Mouse (Mus musculus) ES-E14 (cell line): Measurements from ENCODE around the gene Fkbp14. TPM values are rescaled to one million over a fixed set of nuclear protein-coding genes. Genes with fewer than 3 reads are reported as not detected.

Experiments
- DNase-seq: peaks from one replicate; pipeline ENCODE4 v3.0.0-alpha.2; 2013; ENCODE audit warnings: low read depth, low spot score
- H3K27ac ChIP-seq: 2 replicates; pipeline ENCODE4 v1.5.1; 2012; ENCODE audit warnings: low read depth, mild to moderate bottlenecking, low read length, moderate library complexity, mixed read lengths; ENCODE audit not compliant: poor library complexity, insufficient read depth, severe bottlenecking
- H3K36me3 ChIP-seq: 2 replicates; pipeline ENCODE4 v1.6.1; 2012; ENCODE audit warnings: mild to moderate bottlenecking, low read length, moderate library complexity, mixed read lengths; ENCODE audit not compliant: control insufficient read depth, poor library complexity, insufficient read depth, severe bottlenecking
- H3K4me1 ChIP-seq, 2 experiments: fragments of 150-350 bp in 1 of 2; sonication (generic) in 1 of 2; 2 replicates each; pipeline ENCODE4 v1.6.1; 2012; ENCODE audit warnings: low read length in 2 of 2, mild to moderate bottlenecking in 1 of 2, mixed read lengths in 1 of 2; ENCODE audit not compliant: control insufficient read depth in 2 of 2, insufficient read depth in 2 of 2, poor library complexity in 1 of 2
- H3K4me3 ChIP-seq, 2 experiments: fragments of 150-350 bp in 1 of 2; sonication (generic) in 1 of 2; 2 replicates each; pipeline ENCODE4 v1.5.1; 2012; ENCODE audit warnings: low read length in 2 of 2, low read depth in 1 of 2, mild to moderate bottlenecking in 1 of 2, mixed read lengths in 1 of 2; ENCODE audit not compliant: insufficient read depth in 1 of 2, poor library complexity in 1 of 2, severe bottlenecking in 1 of 2
- H3K9ac ChIP-seq: 2 replicates; pipeline ENCODE4 v1.6.1; 2012; ENCODE audit warnings: low read depth, mild to moderate bottlenecking, low read length, mixed read lengths; ENCODE audit not compliant: poor library complexity, insufficient read depth, severe bottlenecking
- H3K9me3 ChIP-seq: fragments of 150-350 bp; sonication (generic); 2 replicates; pipeline ENCODE4 v1.6.1; 2012; ENCODE audit warnings: low read depth, mild to moderate bottlenecking, low read length; ENCODE audit not compliant: control insufficient read depth, insufficient read depth
- CHD2 ChIP-seq: IDR thresholded peaks from 2 replicates; pipeline ENCODE4 v1.6.1; 2014; ENCODE audit warnings: mild to moderate bottlenecking, low read depth, low read length, inconsistent platforms
- HCFC1 ChIP-seq: IDR thresholded peaks from 2 replicates; pipeline ENCODE4 v1.6.1; 2012; ENCODE audit warnings: low read length, inconsistent platforms, borderline replicate concordance; ENCODE audit not compliant: insufficient read depth
- MAFK ChIP-seq: IDR thresholded peaks from 2 replicates; pipeline ENCODE4 v1.6.1; 2014; ENCODE audit warnings: mild to moderate bottlenecking, low read depth, low read length, inconsistent platforms; ENCODE audit not compliant: insufficient read depth
- ZC3H11A ChIP-seq: IDR thresholded peaks from 2 replicates; pipeline ENCODE4 v1.6.1; 2012; ENCODE audit warnings: low read depth, mild to moderate bottlenecking, inconsistent platforms, low read length, borderline replicate concordance
- ZNF384 ChIP-seq: IDR thresholded peaks from 2 replicates; pipeline ENCODE4 v1.6.1; 2012; ENCODE audit warnings: low read depth, low read length, inconsistent platforms
- in situ Hi-C, 2 experiments: fragments of 600-800 bp; cut with MboI; formaldehyde crosslinking; loops; one replicate each; pipeline ENCODE4 v1.15.1; 2025; ENCODE audit warnings: low sequenced_read_pairs in 2 of 2, inconsistent platforms in 1 of 2; ENCODE audit not compliant: unreplicated experiment in 2 of 2
- total RNA-seq: library from RNA; depleted of rRNA; stranded (reverse); fragments of 300-350 nt; gene quantifications from 2 replicates; pipeline ENCODE4 v1.2.3, GENCODE M21; 2012

Fkbp14 gene
- total RNA-seq, 1 experiment: 7.6 TPM

- Histone ChIP-seq H3K27ac (no peak overlapping the region), H3K4me1 (peaks cover 0 to 7% of the 10 kb centered on the region in 2 experiments; a peak in 2 of 4 replicates), H3K9me3 (no peaks in the 10 kb centered on the region), H3K4me3 (peak overlapping the region; percentile 57 to 90), H3K9ac (peak overlapping the region; percentile 56), H3K36me3 (no peaks in the 10 kb centered on the region)
- peak; percentile 70 for DNase-seq
- TF ChIP-seq HCFC1 (no peak), CHD2 (peak; percentile 93)
- in situ Hi-C loops: no loop called here
Measured at GRCm38 (mm10) chr6:54592938-54593535, 4.1 kb downstream of the Fkbp14 start.

- Histone ChIP-seq H3K9me3 (no peaks in the 10 kb centered on the region), H3K27ac (no peak overlapping the region), H3K4me1 (peaks cover 0 to 7% of the 10 kb centered on the region in 2 experiments; a peak in 2 of 4 replicates), H3K36me3 (no peaks in the 10 kb centered on the region), H3K9ac (no peak overlapping the region), H3K4me3 (no peak overlapping the region)
- in situ Hi-C loops: no loop called here
- no peak for DNase-seq
- TF ChIP-seq HCFC1 (no peak), MAFK (no peak), ZC3H11A (no peak), CHD2 (no peak), ZNF384 (no peak)
Measured at GRCm38 (mm10) chr6:54591778-54592177, 5.3 kb downstream of the Fkbp14 start.

- H3K9ac ChIP-seq: no peak overlapping the region
- no peaks in the 10 kb centered on the region for H3K9me3 ChIP-seq
- H3K4me3 ChIP-seq: no peak overlapping the region
- peaks cover 0 to 7% of the 10 kb centered on the region in 2 experiments; a peak in 2 of 4 replicates for H3K4me1 ChIP-seq
- H3K36me3 ChIP-seq: no peaks in the 10 kb centered on the region
- H3K27ac ChIP-seq: no peak overlapping the region
- in situ Hi-C loops: no loop called here
- TF ChIP-seq MAFK (no peak), CHD2 (no peak), ZC3H11A (no peak), ZNF384 (no peak), HCFC1 (no peak)
- DNase-seq: no peak
Measured at GRCm38 (mm10) chr6:54590691-54591090, 6.4 kb downstream of the Fkbp14 start.

GRCm38 (mm10) chr6:54588212-54588611 is 8.9 kb downstream of the Fkbp14 start:
- Histone ChIP-seq H3K27ac (no peak overlapping the region), H3K9ac (no peak overlapping the region), H3K36me3 (no peaks in the 10 kb centered on the region), H3K9me3 (no peaks in the 10 kb centered on the region), H3K4me3 (no peak overlapping the region), H3K4me1 (peaks cover 0 to 10% of the 10 kb centered on the region in 2 experiments; a peak in 2 of 4 replicates)
- DNase-seq: no peak
- in situ Hi-C loops: no loop called here
- TF ChIP-seq MAFK: no peak
- TF ChIP-seq ZC3H11A: no peak
- TF ChIP-seq ZNF384: no peak
- TF ChIP-seq CHD2: no peak
- no peak for TF ChIP-seq HCFC1

- H3K9ac ChIP-seq: no peak overlapping the region
- no peaks in the 10 kb centered on the region for H3K9me3 ChIP-seq
- H3K4me3 ChIP-seq: no peak overlapping the region
- TF ChIP-seq ZNF384: no peak
- TF ChIP-seq CHD2: no peak
- no peak for TF ChIP-seq HCFC1
- TF ChIP-seq MAFK: no peak
- no peak for TF ChIP-seq ZC3H11A
- H3K36me3 ChIP-seq: no peaks in the 10 kb centered on the region
- in situ Hi-C loops: no loop called here
- no peak overlapping the region for H3K27ac ChIP-seq
- peaks cover 0 to 10% of the 10 kb centered on the region in 2 experiments; a peak in 2 of 4 replicates for H3K4me1 ChIP-seq
- no peak for DNase-seq
Measured at GRCm38 (mm10) chr6:54587683-54588082, 9.4 kb downstream of the Fkbp14 start.
